Mouse (Mus musculus) lung, embryonic 14.5 days (tissue): ENCODE measurements around the gene Smim6. TPM values are rescaled to one million over a fixed set of nuclear protein-coding genes. Genes with fewer than 3 reads are reported as not detected.
A peak's percentile ranks its signal among the peaks of the same experiment; 100 is the strongest.

ENCODE experiments used
- ATAC-seq: fragments of 200-750 bp; cut with Nextera tagmentation; 2 replicates; pipeline ENCODE4 v1.8.0; 2017; ENCODE audit warnings: mild to moderate bottlenecking, moderate TSS enrichment, moderate library complexity; ENCODE audit not compliant: insufficient read depth
- DNase-seq: peaks from one replicate; pipeline ENCODE4 v3.0.0-alpha.2; 2015
- H3K27ac ChIP-seq: fragments of 300-500 bp; sonication (generic); 2 replicates; pipeline ENCODE4 v1.5.1; 2014; ENCODE audit warnings: low read depth, mild to moderate bottlenecking, moderate library complexity
- H3K27me3 ChIP-seq: fragments of 300-500 bp; sonication (generic); 2 replicates; pipeline ENCODE4 v1.6.1; 2014; ENCODE audit warnings: low read length, control low read depth; ENCODE audit not compliant: insufficient read depth
- H3K36me3 ChIP-seq: fragments of 300-500 bp; sonication (generic); 2 replicates; pipeline ENCODE4 v1.6.1; 2014; ENCODE audit warnings: control low read depth; ENCODE audit not compliant: insufficient read depth
- H3K4me1 ChIP-seq: fragments of 300-500 bp; sonication (generic); 2 replicates; pipeline ENCODE4 v1.6.1; 2014; ENCODE audit warnings: antibody characterized with exemption, control low read depth; ENCODE audit not compliant: insufficient read depth
- H3K4me2 ChIP-seq: fragments of 300-500 bp; sonication (generic); 2 replicates; pipeline ENCODE4 v1.6.1; 2014; ENCODE audit warnings: mild to moderate bottlenecking
- H3K4me3 ChIP-seq: fragments of 300-500 bp; sonication (generic); 2 replicates; pipeline ENCODE4 v1.5.1; 2014; ENCODE audit warnings: low read depth, low read length
- H3K9ac ChIP-seq: fragments of 300-500 bp; sonication (generic); 2 replicates; pipeline ENCODE4 v1.6.1; 2014
- H3K9me3 ChIP-seq: fragments of 300-500 bp; sonication (generic); 2 replicates; pipeline ENCODE4 v1.6.1; 2016; ENCODE audit warnings: low read depth, low read length, control low read depth
- CTCF ChIP-seq: IDR thresholded peaks from 2 replicates; pipeline ENCODE4 v1.5.1; 2016; ENCODE audit warnings: antibody characterized with exemption, low read depth
- WGBS: fragments of 180-500 bp; shearing (Covaris S2); extraction: QIAGEN DNeasy Blood & Tissue Kit; methylation state at CpG from one replicate; pipeline ENCODE4 v1.1.7; 2014; 5-methylcytosine and 5-hydroxymethylcytosine counted together
- polyA plus RNA-seq: library from polyadenylated mRNA; unstranded; fragments of >200 nt; fragmentation: Nextera tagmentation; extraction: Ambion mirVana; gene quantifications from 2 replicates; pipeline ENCODE4 v1.2.1, GENCODE M21; 2014

The Smim6 gene
- polyA plus RNA-seq, 1 experiment from 2014 or later = 11.4 TPM

DNA sequence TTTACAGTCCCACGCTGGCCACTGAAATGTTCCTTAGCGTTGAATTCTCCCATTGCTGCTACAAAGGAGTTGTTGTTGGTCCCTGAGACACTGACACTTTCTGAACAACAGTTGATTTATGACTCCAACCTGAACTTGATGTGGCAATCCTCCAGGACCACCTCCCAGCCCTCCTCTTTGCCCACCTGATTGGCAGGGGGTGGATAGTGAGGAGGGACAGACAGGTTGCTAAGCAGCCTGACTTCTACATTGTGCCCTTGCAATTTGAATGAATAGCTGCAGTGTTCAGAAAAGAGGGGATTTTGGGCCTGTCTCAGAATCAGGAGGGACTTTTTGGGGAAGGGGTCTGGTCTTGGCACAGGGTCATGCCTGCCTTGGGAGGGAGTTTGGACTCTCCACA, 38.9 kb downstream of the Smim6 start:
- no peaks in the 10 kb centered on the region for H3K9me3 ChIP-seq
- no peak for ATAC-seq
- no peak overlapping the region for H3K27ac ChIP-seq
- no peak overlapping the region for H3K9ac ChIP-seq
- 93% methylated on average over 2 of the region's 2 CpGs for WGBS
- H3K4me2 ChIP-seq = no peak overlapping the region
- peaks cover 85% of the 10 kb centered on the region for H3K36me3 ChIP-seq
- TF ChIP-seq CTCF = no peak
- DNase-seq = no peak
- H3K4me3 ChIP-seq = no peak overlapping the region
- no peaks in the 10 kb centered on the region for H3K4me1 ChIP-seq
- no peaks in the 10 kb centered on the region for H3K27me3 ChIP-seq

DNA sequence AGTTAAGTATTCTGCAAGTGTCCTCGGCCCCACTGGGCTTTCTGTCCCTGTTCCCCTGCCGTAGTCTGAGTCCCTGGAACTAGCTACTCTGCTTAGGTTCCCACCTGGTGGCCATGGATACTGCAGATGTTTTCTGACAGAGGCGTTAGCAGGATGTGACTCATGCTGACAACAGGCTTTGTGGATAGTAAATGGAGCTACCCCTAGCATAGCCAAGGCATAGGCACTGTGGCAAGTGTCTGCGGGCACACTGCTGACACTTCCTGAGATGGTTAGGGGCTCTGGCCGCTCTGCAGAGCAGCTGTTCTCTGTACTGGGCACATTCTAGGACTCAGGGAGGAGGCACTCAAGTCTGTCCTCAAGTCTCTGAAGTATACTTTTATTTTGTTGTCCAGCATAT, 42.9 kb downstream of the Smim6 start:
- H3K36me3 ChIP-seq = peaks cover 70% of the 10 kb centered on the region

DNA sequence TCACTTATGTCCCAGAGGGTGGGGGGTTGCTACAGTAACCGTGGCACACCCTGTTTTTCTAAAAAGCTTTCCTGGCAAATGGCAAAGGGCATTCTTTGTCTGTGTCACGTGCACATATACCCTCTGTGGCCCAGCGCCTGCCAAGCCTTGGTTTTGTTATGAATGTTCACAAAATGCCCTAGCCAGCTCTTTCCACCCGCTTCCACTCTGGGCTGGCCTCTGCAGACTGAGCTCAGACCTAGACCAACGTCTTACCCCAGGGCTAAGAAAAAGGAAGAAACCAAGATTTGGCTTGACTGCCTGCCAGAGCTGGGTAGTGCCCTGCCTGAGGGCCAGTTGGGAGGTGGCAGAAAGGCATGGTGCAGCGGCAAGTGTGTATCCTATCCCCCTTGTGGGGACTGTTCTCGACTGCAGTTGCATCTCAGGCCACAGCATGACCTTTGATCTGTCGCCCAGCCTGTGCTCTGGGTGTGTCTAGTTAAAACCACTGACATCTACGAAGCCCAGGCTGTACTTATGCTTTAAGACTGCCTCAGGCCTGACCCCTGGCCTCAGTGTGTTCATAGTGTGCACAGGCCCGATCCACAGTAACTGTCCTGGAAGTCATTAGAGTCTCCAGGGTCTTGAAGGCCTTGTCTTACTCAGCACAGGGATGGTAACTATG, 43.5 kb downstream of the Smim6 start:
- 63% methylated on average over 10 of the region's 10 CpGs for WGBS
- peaks cover 71% of the 10 kb centered on the region for H3K36me3 ChIP-seq
- H3K4me3 ChIP-seq = no peak overlapping the region
- H3K27ac ChIP-seq = peak overlapping the region; percentile 16; the same call in 1 of the 2 replicates
- H3K4me1 ChIP-seq = no peaks in the 10 kb centered on the region
- no peak for TF ChIP-seq CTCF
- H3K9me3 ChIP-seq = no peaks in the 10 kb centered on the region
- DNase-seq = no peak
- no peak overlapping the region for H3K4me2 ChIP-seq
- H3K27me3 ChIP-seq = no peaks in the 10 kb centered on the region
- no peak for ATAC-seq
- H3K9ac ChIP-seq = no peak overlapping the region

More for the DNA sequence above, 42.9 kb downstream of the Smim6 start:
- Histone ChIP-seq H3K4me1 (no peaks in the 10 kb centered on the region), H3K4me2 (no peak overlapping the region), H3K27me3 (no peaks in the 10 kb centered on the region), H3K9me3 (no peaks in the 10 kb centered on the region), H3K4me3 (no peak overlapping the region), H3K27ac (no peak overlapping the region), H3K9ac (no peak overlapping the region)
- WGBS = 74% methylated on average over 5 of the region's 5 CpGs
- no peak for TF ChIP-seq CTCF
- ATAC-seq (no peak), DNase-seq (no peak)

DNA sequence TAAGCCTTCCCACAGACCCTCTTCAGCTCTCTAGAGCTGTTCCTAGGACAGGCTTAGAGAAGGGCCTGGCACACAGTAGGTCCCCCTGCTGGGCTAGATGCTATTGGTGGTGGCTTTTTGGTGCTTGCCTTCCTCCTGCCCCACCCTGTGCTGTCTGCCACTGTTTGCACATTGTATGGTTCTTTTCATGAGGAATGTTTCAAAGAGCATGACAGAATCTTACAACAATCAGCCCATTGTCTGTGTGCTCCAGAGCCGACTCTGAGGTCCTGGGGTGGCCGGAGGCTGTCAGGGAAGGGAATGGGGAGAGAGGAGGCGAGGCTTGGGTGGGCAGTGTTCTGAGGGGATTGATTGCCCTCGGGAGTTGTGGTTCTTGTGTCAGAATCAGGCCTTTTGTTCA, 44.6 kb downstream of the Smim6 start:
- H3K27ac ChIP-seq = 0 out of 2 replicates have a peak overlapping the region, but pooled peaks have one; percentile 38
- H3K4me3 ChIP-seq = no peak overlapping the region
- TF ChIP-seq CTCF = no peak
- H3K9ac ChIP-seq = no peak overlapping the region
- no peaks in the 10 kb centered on the region for H3K9me3 ChIP-seq
- ATAC-seq = 0 out of 2 replicates have a peak, but pooled peaks have one; percentile 41
- H3K4me2 ChIP-seq = no peak overlapping the region
- no peaks in the 10 kb centered on the region for H3K27me3 ChIP-seq
- WGBS = 53% methylated on average over 4 of the region's 4 CpGs
- peaks cover 77% of the 10 kb centered on the region for H3K36me3 ChIP-seq
- H3K4me1 ChIP-seq = no peaks in the 10 kb centered on the region
- peak; percentile 24 for DNase-seq

DNA sequence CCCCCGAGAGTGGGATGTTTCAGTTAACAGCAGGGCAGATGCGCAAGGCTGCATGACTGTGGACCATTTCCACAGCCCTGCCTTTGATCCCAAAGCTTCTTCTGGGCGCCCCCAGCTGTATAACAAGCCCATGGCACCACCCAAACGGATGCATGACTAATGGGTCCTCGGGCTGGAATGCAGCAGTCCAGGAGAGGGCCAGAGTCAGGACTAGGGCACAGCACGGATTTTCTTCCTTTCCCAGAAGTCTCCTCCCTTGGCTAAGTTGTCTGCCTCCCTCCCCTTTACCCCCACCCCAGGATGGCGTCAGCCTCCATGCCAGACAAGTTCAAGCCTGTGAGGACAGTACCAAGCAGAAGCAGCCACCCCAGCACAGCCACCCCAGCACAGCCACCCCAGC, 46.2 kb downstream of the Smim6 start:
- no peak overlapping the region for H3K9ac ChIP-seq
- no peaks in the 10 kb centered on the region for H3K27me3 ChIP-seq
- H3K9me3 ChIP-seq = no peaks in the 10 kb centered on the region
- H3K4me1 ChIP-seq = no peaks in the 10 kb centered on the region
- no peak for TF ChIP-seq CTCF
- no peak overlapping the region for H3K4me3 ChIP-seq
- H3K36me3 ChIP-seq = peaks cover 78% of the 10 kb centered on the region
- H3K27ac ChIP-seq = no peak overlapping the region
- no peak overlapping the region for H3K4me2 ChIP-seq
- no peak for ATAC-seq
- WGBS = 68% methylated on average over 7 of the region's 7 CpGs
- DNase-seq = no peak

DNA sequence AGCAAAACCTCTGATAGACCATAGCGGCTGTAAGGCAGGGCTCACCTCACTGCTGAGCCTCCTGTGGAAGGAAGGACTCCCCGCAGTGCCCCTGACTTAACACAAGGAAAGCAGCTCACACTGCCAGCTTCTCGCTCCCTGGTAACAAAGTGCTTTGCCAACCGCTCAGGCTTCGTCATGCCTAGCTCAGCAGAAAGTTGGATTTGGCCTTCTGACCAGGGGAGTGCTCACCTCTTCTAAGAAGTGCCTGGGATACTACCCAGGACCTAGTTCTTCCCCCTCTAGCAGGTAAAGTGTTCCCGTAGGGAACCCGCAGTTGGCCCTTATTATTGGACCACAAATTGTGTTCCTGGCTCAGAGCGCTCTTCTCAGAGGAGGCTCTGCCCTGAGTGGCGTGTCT, 47.2 kb downstream of the Smim6 start:
- TF ChIP-seq CTCF = no peak
- Histone ChIP-seq H3K4me2 (no peak overlapping the region), H3K27me3 (no peaks in the 10 kb centered on the region), H3K9ac (no peak overlapping the region), H3K36me3 (peaks cover 78% of the 10 kb centered on the region), H3K4me3 (no peak overlapping the region), H3K9me3 (no peaks in the 10 kb centered on the region), H3K27ac (no peak overlapping the region), H3K4me1 (no peaks in the 10 kb centered on the region)
- ATAC-seq (no peak), DNase-seq (no peak)
- 94% methylated on average over 9 of the region's 9 CpGs for WGBS

DNA sequence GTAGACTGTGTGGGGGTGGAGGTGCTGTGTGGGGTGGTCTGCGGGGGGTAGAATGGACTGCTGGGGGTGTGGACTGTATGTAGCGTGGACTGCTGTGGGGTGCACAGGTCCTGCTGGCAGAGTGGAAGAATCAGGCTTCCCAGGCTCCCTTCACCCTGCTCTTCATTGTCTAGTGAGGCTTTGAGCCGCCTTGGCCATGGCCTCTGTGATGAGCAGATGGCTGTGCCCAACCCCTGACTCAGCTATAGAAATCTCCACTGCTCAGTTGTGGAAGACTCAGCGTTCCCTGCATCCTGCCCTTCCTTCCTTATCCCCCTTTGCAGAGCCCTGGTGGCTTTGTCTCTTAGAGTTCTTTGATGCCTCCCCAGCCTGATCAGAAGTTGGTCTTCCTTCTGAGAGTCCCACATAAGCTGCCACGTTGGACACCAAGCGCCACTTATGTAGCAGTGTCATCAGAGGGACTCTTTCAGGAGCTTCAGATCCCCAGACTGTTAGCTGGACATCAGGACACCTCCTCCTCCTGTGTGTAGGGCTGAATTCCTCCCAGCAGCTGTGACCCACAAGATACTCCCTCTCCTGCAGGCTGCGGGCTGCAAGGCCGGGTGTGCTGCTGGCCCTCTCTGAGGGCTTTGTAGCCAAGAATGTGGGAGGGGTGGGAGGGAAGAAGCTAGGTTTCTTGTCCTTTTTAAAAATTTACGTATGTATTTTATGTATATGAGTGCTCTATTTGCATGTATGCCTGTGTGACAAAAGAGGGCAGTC, 51.0 kb downstream of the Smim6 start:
- Histone ChIP-seq H3K36me3 (peaks cover 84% of the 10 kb centered on the region), H3K27me3 (no peaks in the 10 kb centered on the region), H3K9me3 (no peaks in the 10 kb centered on the region), H3K4me2 (no peak overlapping the region), H3K9ac (no peak overlapping the region), H3K4me1 (no peaks in the 10 kb centered on the region), H3K27ac (no peak overlapping the region), H3K4me3 (no peak overlapping the region)
- 86% methylated on average over 9 of the region's 9 CpGs for WGBS
- TF ChIP-seq CTCF = no peak
- DNase-seq = no peak
- ATAC-seq = no peak

Other genes with a start within 250 kb of the Smim6 start
- gene Grb2, start 203.4 kb upstream of the Smim6 start, polyA plus RNA-seq = 41.5 and 48.7 TPM in 2 replicates
- 18.5 and 20.9 TPM in 2 replicates for gene Tmem94, start 146.6 kb upstream of the Smim6 start, polyA plus RNA-seq
- 21.0 and 23.0 TPM in 2 replicates for gene Caskin2, start 98.4 kb upstream of the Smim6 start, polyA plus RNA-seq
- 31.5 and 35.0 TPM in 2 replicates for gene Tsen54, start 97.3 kb upstream of the Smim6 start, polyA plus RNA-seq
- 28.8 and 31.9 TPM in 2 replicates for gene Llgl2, start 88.0 kb upstream of the Smim6 start, polyA plus RNA-seq
- 0.12 and 0.28 TPM in 2 replicates for gene Myo15b, start 53.6 kb upstream of the Smim6 start, polyA plus RNA-seq
- gene Smim5, start 12.1 kb upstream of the Smim6 start, polyA plus RNA-seq = 1.9 and 3.2 TPM in 2 replicates
- gene Sap30bp, start 21.3 kb downstream of the Smim6 start, polyA plus RNA-seq = 39.1 and 43.5 TPM in 2 replicates
- gene Recql5, start 21.5 kb downstream of the Smim6 start, polyA plus RNA-seq = 17.8 and 21.7 TPM in 2 replicates
- 2.0 and 2.3 TPM in 2 replicates for gene Itgb4, start 62.7 kb downstream of the Smim6 start, polyA plus RNA-seq
- 191 and 208 TPM in 2 replicates for gene Galk1, start 100.7 kb downstream of the Smim6 start, polyA plus RNA-seq
- gene H3f3b, start 115.9 kb downstream of the Smim6 start, polyA plus RNA-seq = 1,851 and 1,959 TPM in 2 replicates
- gene Unk, start 118.3 kb downstream of the Smim6 start, polyA plus RNA-seq = 39.5 and 44.4 TPM in 2 replicates
- gene Unc13d, start 165.9 kb downstream of the Smim6 start, polyA plus RNA-seq = 2.5 and 3.3 TPM in 2 replicates
- 66.5 and 69.8 TPM in 2 replicates for gene Wbp2, start 175.0 kb downstream of the Smim6 start, polyA plus RNA-seq
- gene Trim47, start 215.2 kb downstream of the Smim6 start, polyA plus RNA-seq = 12.7 and 13.2 TPM in 2 replicates
- gene Trim65, start 219.1 kb downstream of the Smim6 start, polyA plus RNA-seq = 3.7 and 3.9 TPM in 2 replicates
- 89.3 and 91.9 TPM in 2 replicates for gene Mrpl38, start 226.9 kb downstream of the Smim6 start, polyA plus RNA-seq